Mouse (Mus musculus): Measurements from ENCODE around the gene Atrnl1. TPM values are rescaled to one million over a fixed set of nuclear protein-coding genes. Genes with fewer than 3 reads are reported as not detected.
A peak's percentile ranks its signal among the peaks of the same experiment; 100 is the strongest.

Atrnl1 gene
- polyA plus RNA-seq, 1 experiment from 2014 or later = 2.9 TPM

GRCm38 (mm10) chr19:57954131-57954530 lies 343.3 kb downstream of the Atrnl1 start:
- no peaks in the 10 kb centered on the region for H3K9me3 ChIP-seq (ENCODE audit: control insufficient read depth, low read length)
- no peak overlapping the region for H3K9ac ChIP-seq (ENCODE audit: low read depth, low read length)
- ATAC-seq (replicated peaks; ENCODE audit: low FRiP score) (no peak), DNase-seq (ENCODE audit: low spot score) (no peak)
- no peak overlapping the region for H3K4me2 ChIP-seq
- H3K27ac ChIP-seq (ENCODE audit: low read depth, low read length) = no peak overlapping the region
- H3K4me3 ChIP-seq (ENCODE audit: low read depth, low read length) = no peak overlapping the region
- H3K36me3 ChIP-seq (ENCODE audit: control insufficient read depth, insufficient read depth, low read length) = no peaks in the 10 kb centered on the region
- H3K4me1 ChIP-seq (replicated peaks; ENCODE audit: control insufficient read depth, insufficient read depth, low read length) = peaks cover 3% of the 10 kb centered on the region; the same call in 1 of the 2 replicates
- H3K27me3 ChIP-seq (replicated peaks; ENCODE audit: control insufficient read depth, insufficient read depth, low read length) = no peaks in the 10 kb centered on the region
- WGBS = 89% methylated on average over 3 of the region's 3 CpGs

GRCm38 (mm10) chr19:57956459-57956858 lies 345.6 kb downstream of the Atrnl1 start:
- no peak overlapping the region for H3K4me2 ChIP-seq
- H3K4me1 ChIP-seq (replicated peaks; ENCODE audit: control insufficient read depth, insufficient read depth, low read length) = peaks cover 3% of the 10 kb centered on the region; the same call in 1 of the 2 replicates
- H3K9ac ChIP-seq (ENCODE audit: low read depth, low read length) = no peak overlapping the region
- H3K27ac ChIP-seq (ENCODE audit: low read depth, low read length) = no peak overlapping the region
- no peaks in the 10 kb centered on the region for H3K36me3 ChIP-seq (ENCODE audit: control insufficient read depth, insufficient read depth, low read length)
- DNase-seq (ENCODE audit: low spot score) (no peak), ATAC-seq (replicated peaks; ENCODE audit: low FRiP score) (no peak)
- WGBS = 72% methylated on average over 3 of the region's 3 CpGs
- no peaks in the 10 kb centered on the region for H3K9me3 ChIP-seq (ENCODE audit: control insufficient read depth, low read length)
- H3K27me3 ChIP-seq (replicated peaks; ENCODE audit: control insufficient read depth, insufficient read depth, low read length) = no peaks in the 10 kb centered on the region
- H3K4me3 ChIP-seq (ENCODE audit: low read depth, low read length) = no peak overlapping the region

- Histone ChIP-seq H3K36me3 (ENCODE audit: control insufficient read depth, insufficient read depth, low read length) (no peaks in the 10 kb centered on the region), H3K27me3 (replicated peaks; ENCODE audit: control insufficient read depth, insufficient read depth, low read length) (no peaks in the 10 kb centered on the region), H3K27ac (ENCODE audit: low read depth, low read length) (no peak overlapping the region), H3K4me1 (replicated peaks; ENCODE audit: control insufficient read depth, insufficient read depth, low read length) (peaks cover 3% of the 10 kb centered on the region; the same call in 1 of the 2 replicates), H3K4me3 (ENCODE audit: low read depth, low read length) (no peak overlapping the region), H3K4me2 (no peak overlapping the region), H3K9ac (ENCODE audit: low read depth, low read length) (no peak overlapping the region), H3K9me3 (ENCODE audit: control insufficient read depth, low read length) (no peaks in the 10 kb centered on the region)
- ATAC-seq (replicated peaks; ENCODE audit: low FRiP score) (peak; percentile 49; the same call in 1 of the 2 replicates), DNase-seq (ENCODE audit: low spot score) (no peak)
- WGBS = 73% methylated on average over 3 of the region's 3 CpGs
Observed at GRCm38 (mm10) chr19:57957363-57957762, 346.5 kb downstream of the Atrnl1 start.

GRCm38 (mm10) chr19:57958154-57958553 lies 347.3 kb downstream of the Atrnl1 start:
- no peak overlapping the region for H3K9ac ChIP-seq (ENCODE audit: low read depth, low read length)
- DNase-seq (ENCODE audit: low spot score) (no peak), ATAC-seq (replicated peaks; ENCODE audit: low FRiP score) (no peak; the same call in 1 of the 2 replicates)
- H3K9me3 ChIP-seq (ENCODE audit: control insufficient read depth, low read length) = no peaks in the 10 kb centered on the region
- H3K4me1 ChIP-seq (replicated peaks; ENCODE audit: control insufficient read depth, insufficient read depth, low read length) = peaks cover 3% of the 10 kb centered on the region; the same call in 1 of the 2 replicates
- H3K27ac ChIP-seq (ENCODE audit: low read depth, low read length) = no peak overlapping the region
- no peaks in the 10 kb centered on the region for H3K36me3 ChIP-seq (ENCODE audit: control insufficient read depth, insufficient read depth, low read length)
- H3K27me3 ChIP-seq (replicated peaks; ENCODE audit: control insufficient read depth, insufficient read depth, low read length) = no peaks in the 10 kb centered on the region
- no peak overlapping the region for H3K4me2 ChIP-seq
- H3K4me3 ChIP-seq (ENCODE audit: low read depth, low read length) = no peak overlapping the region

GRCm38 (mm10) chr19:57958726-57959125 lies 347.9 kb downstream of the Atrnl1 start:
- 74% methylated on average over 5 of the region's 5 CpGs for WGBS
- H3K4me1 ChIP-seq (replicated peaks; ENCODE audit: control insufficient read depth, insufficient read depth, low read length) = peaks cover 3% of the 10 kb centered on the region; the same call in 1 of the 2 replicates
- no peaks in the 10 kb centered on the region for H3K36me3 ChIP-seq (ENCODE audit: control insufficient read depth, insufficient read depth, low read length)
- no peaks in the 10 kb centered on the region for H3K27me3 ChIP-seq (replicated peaks; ENCODE audit: control insufficient read depth, insufficient read depth, low read length)
- no peak overlapping the region for H3K27ac ChIP-seq (ENCODE audit: low read depth, low read length)
- no peaks in the 10 kb centered on the region for H3K9me3 ChIP-seq (ENCODE audit: control insufficient read depth, low read length)
- no peak overlapping the region for H3K4me2 ChIP-seq
- no peak overlapping the region for H3K4me3 ChIP-seq (ENCODE audit: low read depth, low read length)
- H3K9ac ChIP-seq (ENCODE audit: low read depth, low read length) = no peak overlapping the region
- DNase-seq (ENCODE audit: low spot score) = no peak
- ATAC-seq (replicated peaks; ENCODE audit: low FRiP score) = peak; percentile 72; the same call in 1 of the 2 replicates

- Histone ChIP-seq H3K27ac (ENCODE audit: low read depth, low read length) (no peak overlapping the region), H3K27me3 (replicated peaks; ENCODE audit: control insufficient read depth, insufficient read depth, low read length) (no peaks in the 10 kb centered on the region), H3K4me2 (no peak overlapping the region), H3K9ac (ENCODE audit: low read depth, low read length) (no peak overlapping the region), H3K9me3 (ENCODE audit: control insufficient read depth, low read length) (no peaks in the 10 kb centered on the region), H3K4me1 (replicated peaks; ENCODE audit: control insufficient read depth, insufficient read depth, low read length) (peaks cover 3% of the 10 kb centered on the region; the same call in 1 of the 2 replicates), H3K36me3 (ENCODE audit: control insufficient read depth, insufficient read depth, low read length) (no peaks in the 10 kb centered on the region), H3K4me3 (ENCODE audit: low read depth, low read length) (no peak overlapping the region)
- no peak for DNase-seq (ENCODE audit: low spot score)
- 84% methylated on average over 3 of the region's 3 CpGs for WGBS
- no peak for ATAC-seq (replicated peaks; ENCODE audit: low FRiP score)
Observed at GRCm38 (mm10) chr19:57961321-57961720, 350.5 kb downstream of the Atrnl1 start.

- H3K27ac ChIP-seq (ENCODE audit: low read depth, low read length) = no peak overlapping the region
- no peak overlapping the region for H3K4me3 ChIP-seq (ENCODE audit: low read depth, low read length)
- ATAC-seq (replicated peaks; ENCODE audit: low FRiP score) (no peak), DNase-seq (ENCODE audit: low spot score) (no peak)
- no peaks in the 10 kb centered on the region for H3K9me3 ChIP-seq (ENCODE audit: control insufficient read depth, low read length)
- WGBS = 88% methylated on average over 16 of the region's 16 CpGs
- H3K9ac ChIP-seq (ENCODE audit: low read depth, low read length) = no peak overlapping the region
- no peak overlapping the region for H3K4me2 ChIP-seq
- no peaks in the 10 kb centered on the region for H3K36me3 ChIP-seq (ENCODE audit: control insufficient read depth, insufficient read depth, low read length)
- peaks cover 3% of the 10 kb centered on the region; the same call in 1 of the 2 replicates for H3K4me1 ChIP-seq (replicated peaks; ENCODE audit: control insufficient read depth, insufficient read depth, low read length)
- no peaks in the 10 kb centered on the region for H3K27me3 ChIP-seq (replicated peaks; ENCODE audit: control insufficient read depth, insufficient read depth, low read length)
Observed at GRCm38 (mm10) chr19:57961738-57962640, 351.2 kb downstream of the Atrnl1 start.

- 81% methylated on average over 6 of the region's 6 CpGs for WGBS
Observed at GRCm38 (mm10) chr19:57963874-57964273, 353.0 kb downstream of the Atrnl1 start.

GRCm38 (mm10) chr19:57969766-57970165 lies 358.9 kb downstream of the Atrnl1 start:
- Histone ChIP-seq H3K4me1 (replicated peaks; ENCODE audit: control insufficient read depth, insufficient read depth, low read length) (no peaks in the 10 kb centered on the region), H3K36me3 (ENCODE audit: control insufficient read depth, insufficient read depth, low read length) (no peaks in the 10 kb centered on the region), H3K27me3 (replicated peaks; ENCODE audit: control insufficient read depth, insufficient read depth, low read length) (no peaks in the 10 kb centered on the region), H3K9me3 (ENCODE audit: control insufficient read depth, low read length) (no peaks in the 10 kb centered on the region), H3K4me3 (ENCODE audit: low read depth, low read length) (no peak overlapping the region), H3K4me2 (no peak overlapping the region), H3K27ac (ENCODE audit: low read depth, low read length) (no peak overlapping the region), H3K9ac (ENCODE audit: low read depth, low read length) (no peak overlapping the region)
- DNase-seq (ENCODE audit: low spot score) (no peak), ATAC-seq (replicated peaks; ENCODE audit: low FRiP score) (no peak)
- WGBS = 91% methylated on average over 7 of the region's 7 CpGs

More at GRCm38 (mm10) chr19:57963874-57964273, 353.0 kb downstream of the Atrnl1 start:
- H3K9ac ChIP-seq (ENCODE audit: low read depth, low read length) = no peak overlapping the region
- H3K4me1 ChIP-seq (replicated peaks; ENCODE audit: control insufficient read depth, insufficient read depth, low read length) = no peaks in the 10 kb centered on the region
- ATAC-seq (replicated peaks; ENCODE audit: low FRiP score) = no peak
- no peaks in the 10 kb centered on the region for H3K36me3 ChIP-seq (ENCODE audit: control insufficient read depth, insufficient read depth, low read length)
- no peak overlapping the region for H3K4me2 ChIP-seq
- no peak for DNase-seq (ENCODE audit: low spot score)
- no peak overlapping the region for H3K4me3 ChIP-seq (ENCODE audit: low read depth, low read length)
- H3K9me3 ChIP-seq (ENCODE audit: control insufficient read depth, low read length) = no peaks in the 10 kb centered on the region
- H3K27ac ChIP-seq (ENCODE audit: low read depth, low read length) = no peak overlapping the region
- no peaks in the 10 kb centered on the region for H3K27me3 ChIP-seq (replicated peaks; ENCODE audit: control insufficient read depth, insufficient read depth, low read length)
